Mouse (Mus musculus): Measurements from ENCODE around the gene Hoxb2.

GRCm38 (mm10) chr11:96344061-96344877 lies 6.1 kb upstream of the Hoxb2 start:
- TF ChIP-seq CTCF (IDR thresholded peaks at IDR 0.05; ENCODE audit: control insufficient read depth, insufficient read depth, insufficient replicate concordance, low read depth, low read length) (no peak), POLR2A (IDR thresholded peaks at IDR 0.05; ENCODE audit: control insufficient read depth, low read depth, low read length) (no peak)

Measured in testis, adult 2 months (tissue).